Mouse (Mus musculus) frontal cortex, postnatal 36 days (tissue): ENCODE data around the gene Unc13b.
A peak's percentile ranks its signal among the peaks of the same experiment; 100 is the strongest.

Experiments used
- DNase-seq, 2 experiments: peaks; one replicate each; pipeline ENCODE4 v3.0.0; 2022; ENCODE audit warnings: low spot score in 2 of 2

Gene Unc13b

GRCm38 (mm10) chr4:43217997-43218396 is 159.2 kb downstream of the Unc13b start:
- no peak for DNase-seq

DNA sequence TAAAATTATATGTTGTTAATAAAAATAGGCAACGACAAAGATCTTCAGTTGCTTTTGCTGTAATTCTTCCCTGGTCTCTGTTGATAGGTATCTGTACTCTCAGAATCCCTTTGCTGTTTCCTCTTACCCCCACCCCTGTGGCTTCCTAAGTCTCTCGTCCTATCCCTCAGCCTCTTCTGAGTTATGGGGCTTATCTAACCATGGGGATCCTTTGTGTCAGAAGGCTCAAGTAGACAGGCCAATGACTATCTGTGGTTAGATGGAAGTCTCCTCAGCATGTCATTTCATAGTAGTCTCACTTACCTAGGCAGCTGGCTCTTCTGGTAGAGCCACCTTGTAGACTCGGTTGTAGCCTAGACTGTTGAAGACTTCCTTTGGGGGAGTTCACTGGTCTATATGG is 173.1 kb downstream of the Unc13b start:
- DNase-seq = no peak

GRCm38 (mm10) chr4:43232985-43233384 is 174.2 kb downstream of the Unc13b start:
- no peak for DNase-seq

GRCm38 (mm10) chr4:43233489-43233888 is 174.7 kb downstream of the Unc13b start:
- DNase-seq = no peak

GRCm38 (mm10) chr4:43236898-43237297 is 178.1 kb downstream of the Unc13b start:
- DNase-seq = no peak

GRCm38 (mm10) chr4:43240716-43241115 is 182.0 kb downstream of the Unc13b start:
- DNase-seq = no peak

DNA sequence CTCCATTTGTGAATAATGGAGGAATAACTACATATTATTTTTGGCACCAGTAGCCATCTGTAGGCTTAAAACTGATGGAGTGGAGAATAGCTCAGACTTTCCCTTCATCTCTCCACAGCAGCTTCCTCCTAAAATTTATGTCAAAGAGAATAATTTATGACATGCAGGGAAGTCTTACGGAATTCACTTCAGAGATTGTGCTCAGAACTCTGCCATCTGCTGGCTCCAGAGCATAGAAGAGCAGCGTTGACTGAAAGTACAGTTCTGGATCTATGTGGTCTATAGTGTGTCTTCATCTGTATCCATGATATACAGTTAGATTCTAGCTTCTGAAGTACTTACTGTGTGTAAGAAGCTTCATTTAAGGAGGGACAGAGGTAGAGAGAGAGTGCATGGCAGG is 185.3 kb downstream of the Unc13b start:
- peak; percentile 27 to 52 for DNase-seq

DNA sequence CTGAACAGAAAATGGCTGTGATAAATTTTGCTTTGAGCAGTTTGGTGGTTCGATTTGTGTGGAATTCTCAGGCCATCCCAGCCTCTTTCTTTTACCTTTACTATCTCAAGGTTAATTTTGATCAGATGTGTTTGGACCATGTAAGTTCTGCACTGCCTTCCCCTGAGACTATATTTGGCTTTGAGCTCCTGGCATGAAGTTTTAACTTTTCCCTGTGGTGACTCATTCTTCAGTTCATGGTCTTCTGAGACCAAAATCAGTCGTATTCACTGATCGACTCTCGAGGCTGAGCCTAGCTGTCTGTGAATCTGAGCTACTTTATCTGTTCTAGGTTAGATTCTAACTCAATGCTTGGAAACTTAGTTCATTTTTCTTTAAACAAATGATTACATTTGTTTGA is 187.0 kb downstream of the Unc13b start:
- DNase-seq = no peak

GRCm38 (mm10) chr4:43248026-43248425 is 189.3 kb downstream of the Unc13b start:
- DNase-seq = no peak

- DNase-seq = peak; percentile 31 to 62
Measured at GRCm38 (mm10) chr4:43248909-43249308, 190.2 kb downstream of the Unc13b start.

DNA sequence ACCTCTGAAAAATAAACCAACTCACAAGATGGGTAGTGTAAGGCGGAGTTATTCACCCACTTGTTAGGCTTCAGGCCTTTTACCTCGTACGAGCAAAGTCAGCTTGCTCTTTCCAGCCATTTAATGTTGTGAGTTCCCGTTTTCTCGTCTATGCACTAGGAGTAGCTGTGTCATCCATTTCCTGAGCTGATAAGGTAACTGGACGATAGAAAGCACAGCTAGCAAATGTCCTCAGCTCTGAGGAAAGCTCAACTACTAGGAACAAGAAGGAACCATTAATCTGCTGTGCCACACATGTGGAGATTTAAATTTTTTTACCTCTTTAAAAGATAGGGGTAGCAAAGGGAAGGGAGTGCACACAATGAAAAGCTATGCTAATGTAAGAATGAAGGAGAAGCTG is 192.5 kb downstream of the Unc13b start:
- DNase-seq = no peak

- DNase-seq = no peak
Measured at GRCm38 (mm10) chr4:43257040-43257439, 198.3 kb downstream of the Unc13b start.

GRCm38 (mm10) chr4:43258556-43258955 is 199.8 kb downstream of the Unc13b start:
- DNase-seq = no peak

DNA sequence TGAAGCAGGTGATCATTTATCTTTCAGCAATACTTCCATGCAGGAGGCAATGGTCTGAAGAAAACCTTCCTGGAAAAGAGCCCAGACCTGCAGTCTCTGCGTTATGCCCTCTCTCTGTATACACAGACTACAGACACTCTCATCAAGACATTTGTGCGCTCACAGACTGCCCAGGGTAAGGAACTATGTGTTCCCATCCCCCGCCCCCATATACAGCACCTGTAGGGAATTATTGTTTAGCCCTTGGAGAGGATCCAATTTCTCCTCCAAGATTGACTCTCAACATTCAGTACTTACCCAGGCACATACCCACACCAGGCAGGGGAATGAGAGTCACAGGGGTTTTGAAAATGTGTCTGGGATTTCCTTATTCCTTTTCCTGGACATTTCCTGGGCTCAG is 200.7 kb downstream of the Unc13b start:
- DNase-seq = no peak

- DNase-seq = no peak
Measured at GRCm38 (mm10) chr4:43260096-43260495, 201.3 kb downstream of the Unc13b start.

DNA sequence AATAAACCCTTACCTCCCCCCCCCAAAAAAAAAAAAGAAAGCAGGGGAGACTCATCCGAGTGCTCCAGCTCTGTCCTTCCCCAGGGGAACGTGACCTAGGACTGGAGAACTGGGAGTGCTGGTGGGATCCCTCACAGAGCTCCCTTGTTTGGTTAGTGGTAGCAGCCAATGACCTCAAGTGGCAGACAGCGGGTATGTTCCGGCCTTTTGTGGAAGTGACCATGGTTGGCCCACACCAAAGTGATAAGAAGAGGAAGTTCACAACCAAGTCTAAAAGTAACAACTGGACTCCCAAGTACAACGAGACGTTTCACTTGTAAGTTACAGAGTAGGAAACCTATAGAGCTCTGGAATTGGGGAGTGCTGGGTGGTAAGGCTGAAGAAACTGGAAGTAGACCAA is 204.1 kb downstream of the Unc13b start:
- no peak for DNase-seq

DNA sequence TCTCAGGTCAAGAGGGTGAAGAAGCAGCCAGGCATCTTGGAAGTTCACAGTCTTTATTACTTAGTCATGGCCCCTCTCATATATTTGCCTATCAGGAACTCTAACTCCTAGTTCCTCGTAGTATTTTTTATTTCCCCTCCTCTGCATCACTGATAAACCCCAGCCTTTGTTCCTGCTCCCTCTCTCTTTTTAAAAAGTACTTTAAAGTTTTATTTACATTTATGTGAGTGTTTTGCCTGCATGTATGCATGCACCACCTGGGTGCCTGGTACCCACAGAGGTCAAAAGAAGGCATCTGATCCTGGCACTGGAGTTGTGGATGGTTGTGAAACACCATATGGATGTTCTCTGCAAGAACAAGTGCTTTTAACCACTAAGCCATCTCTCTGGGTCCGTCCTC is 207.4 kb downstream of the Unc13b start:
- no peak for DNase-seq

DNA sequence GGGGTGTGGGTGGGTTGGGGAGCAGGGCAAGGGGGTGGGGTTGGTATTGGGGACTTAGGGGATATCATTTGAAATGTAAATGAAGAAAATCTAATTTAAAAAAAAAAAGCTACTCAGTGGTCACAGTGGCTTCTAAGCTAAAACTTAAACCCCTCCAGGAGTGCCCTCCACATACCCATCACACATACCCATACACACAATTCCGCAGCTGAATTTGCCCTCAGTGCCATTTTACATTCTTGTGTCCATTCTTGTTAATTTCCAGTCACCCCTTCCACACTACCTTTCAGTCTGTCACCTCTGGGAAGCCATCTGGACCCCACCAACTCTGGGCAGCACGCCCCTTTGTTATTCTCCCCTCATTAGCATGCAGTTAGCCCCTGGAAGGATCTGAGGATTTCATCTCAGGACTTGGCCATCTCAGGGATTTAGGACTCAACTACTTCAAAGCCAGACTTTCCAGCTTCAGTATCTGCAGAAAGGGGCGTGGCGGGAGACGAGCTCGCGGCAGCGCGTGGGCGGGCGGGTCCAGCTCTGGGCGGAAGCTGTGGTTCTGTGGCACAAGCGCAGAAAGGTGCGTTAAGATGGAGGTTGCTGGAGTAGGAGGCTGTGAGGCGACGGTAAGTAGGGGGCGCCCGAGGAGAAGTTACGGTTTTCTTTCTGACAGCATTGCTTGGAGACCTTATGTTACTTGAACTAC is 208.0 kb downstream of the Unc13b start, which contains the start of gene Atp8b5:
Gene Atp8b5, plus strand, starts transcription at position 537 of the 700 bp plus-strand sequence.
- DNase-seq = peak; percentile 82 to 90

- DNase-seq = no peak
Measured at GRCm38 (mm10) chr4:43267323-43267658, 208.5 kb downstream of the Unc13b start.

- no peak for DNase-seq
Measured at GRCm38 (mm10) chr4:43285476-43285875, 226.7 kb downstream of the Unc13b start.

- DNase-seq = no peak
Measured at GRCm38 (mm10) chr4:43287305-43287704, 228.6 kb downstream of the Unc13b start.

- no peak for DNase-seq
Measured at GRCm38 (mm10) chr4:43294001-43294400, 235.2 kb downstream of the Unc13b start.

- no peak for DNase-seq
Measured at GRCm38 (mm10) chr4:43309696-43310338, 251.1 kb downstream of the Unc13b start.
